Mouse (Mus musculus): ENCODE measurements around the gene Phc2.
A peak's percentile ranks its signal among the peaks of the same experiment; 100 is the strongest.
"Not testable (repeated sequence)": the region's sequence is repeated elsewhere in the genome, so short reads cannot be mapped to it uniquely, and the experiment has no call there.

The Phc2 gene

DNA sequence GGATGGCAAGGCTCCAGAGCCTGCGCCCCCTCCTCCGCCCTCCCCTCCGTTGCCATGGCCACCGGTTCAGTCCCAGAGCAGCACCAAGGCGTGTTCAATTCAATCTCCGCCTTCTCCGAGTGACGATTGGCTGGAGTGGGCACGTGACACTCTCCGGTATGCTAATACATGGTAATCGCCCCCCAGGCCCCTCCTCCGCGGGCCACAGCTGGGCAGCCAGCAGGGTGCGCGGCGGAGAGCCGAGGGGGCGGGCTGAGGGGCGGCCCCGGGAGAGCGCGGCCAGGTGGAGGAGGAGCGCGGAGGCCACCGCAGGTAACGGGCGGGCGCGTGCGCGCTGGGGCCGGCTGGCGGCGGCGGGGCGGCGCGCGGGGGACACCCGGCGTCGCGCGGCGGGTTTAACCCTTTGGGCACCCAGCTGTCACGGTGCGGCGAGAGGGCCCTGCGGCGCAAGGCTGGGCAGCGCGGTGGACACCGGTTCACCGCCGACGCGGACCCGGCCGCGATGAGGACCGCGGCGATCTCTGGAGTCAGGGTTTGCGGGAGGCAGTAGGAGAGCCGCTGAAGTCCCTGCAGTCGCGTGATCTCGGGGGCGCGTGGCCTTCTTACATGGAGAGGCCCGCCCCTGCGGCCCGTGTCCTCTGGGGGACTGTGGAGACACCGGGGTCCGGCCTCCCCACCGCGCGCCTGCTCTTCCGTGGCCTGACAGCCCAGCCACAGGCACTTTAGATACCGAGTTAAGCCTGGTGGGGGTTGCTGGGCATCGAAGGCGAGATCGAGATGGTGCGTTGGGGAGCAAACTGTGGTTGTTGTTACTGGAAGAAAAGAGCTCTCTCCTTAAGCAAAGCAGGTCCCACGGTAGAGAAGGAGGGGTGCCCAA is at the start of gene Phc2:
TSS of gene Phc2 (plus strand) at position 198 of the 877 bp plus-strand sequence.
- DNase-seq (ENCODE audit: low read depth, low spot score), result peak; percentile 94

DNA sequence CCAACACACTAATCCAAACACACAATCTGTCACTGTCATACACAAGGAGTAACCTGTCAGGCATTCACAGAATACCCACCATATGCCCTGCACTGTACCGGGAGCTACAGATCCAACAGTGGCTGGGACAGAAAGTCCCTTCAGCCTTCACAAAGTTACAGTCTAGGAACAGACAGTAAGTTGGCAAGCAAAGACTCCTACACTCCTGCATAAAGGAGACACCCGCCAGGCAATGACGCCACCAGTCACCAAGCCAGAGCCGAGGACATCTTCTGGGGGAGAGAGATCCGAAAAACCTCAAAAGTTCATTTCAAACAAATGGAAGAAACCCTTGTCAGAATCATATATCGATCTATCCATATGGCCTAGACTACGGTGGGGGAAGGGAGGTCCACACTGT is 47.9 kb upstream of the Phc2 start:
- DNase-seq (ENCODE audit: low read depth, low spot score), result no peak

DNA sequence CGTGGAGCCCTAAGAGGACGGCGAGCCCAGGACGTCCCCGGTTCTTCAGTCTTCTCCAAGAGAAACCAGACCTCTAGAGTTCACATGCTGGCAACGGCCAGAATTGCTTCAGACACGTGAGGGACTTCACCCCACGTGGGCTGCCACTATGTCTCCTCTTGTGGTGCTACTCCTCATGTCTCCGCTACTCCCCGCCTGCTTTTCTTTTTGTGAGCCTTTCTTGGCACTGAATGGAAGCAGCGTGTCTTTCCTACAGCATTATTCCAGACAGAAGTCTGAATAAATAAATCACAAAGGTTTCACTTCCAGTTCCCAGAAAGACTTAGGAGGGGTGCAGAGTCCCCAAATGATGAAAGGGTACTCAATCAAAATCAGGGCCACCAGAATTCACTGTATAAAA is 46.8 kb upstream of the Phc2 start:
- DNase-seq (ENCODE audit: low read depth, low spot score), result no peak

DNA sequence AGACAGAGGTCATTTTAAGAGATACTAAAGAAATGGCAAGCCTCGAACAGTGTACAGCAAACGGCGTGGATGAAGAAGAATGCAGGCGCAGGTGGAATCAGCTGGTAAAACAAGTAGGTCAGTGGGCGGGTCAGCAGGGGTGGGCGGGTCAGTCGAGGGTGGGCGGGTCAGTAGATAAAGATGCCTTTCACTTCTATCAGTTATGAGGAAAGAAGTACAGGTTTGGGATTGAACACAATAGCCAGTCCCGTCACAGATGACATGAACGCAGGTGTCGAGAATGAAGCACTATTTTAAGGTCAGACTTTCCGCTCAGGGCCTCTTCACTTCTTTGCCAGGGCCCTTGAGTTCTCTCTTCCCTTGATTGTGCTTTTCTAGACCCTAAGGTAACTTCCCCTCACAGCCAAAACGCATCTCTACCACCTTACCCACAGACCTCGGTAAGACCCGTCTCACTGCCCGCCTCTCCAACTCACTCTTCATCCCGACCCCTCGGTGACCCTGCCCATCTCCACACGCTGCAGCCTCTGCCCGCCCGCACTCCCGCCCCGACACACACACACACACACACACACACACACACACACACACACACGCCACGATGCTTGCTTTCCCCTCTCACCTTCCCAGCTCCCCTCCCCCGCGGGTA is 45.1 kb upstream of the Phc2 start:
- DNase-seq (ENCODE audit: low read depth, low spot score), result peak; percentile 33

DNA sequence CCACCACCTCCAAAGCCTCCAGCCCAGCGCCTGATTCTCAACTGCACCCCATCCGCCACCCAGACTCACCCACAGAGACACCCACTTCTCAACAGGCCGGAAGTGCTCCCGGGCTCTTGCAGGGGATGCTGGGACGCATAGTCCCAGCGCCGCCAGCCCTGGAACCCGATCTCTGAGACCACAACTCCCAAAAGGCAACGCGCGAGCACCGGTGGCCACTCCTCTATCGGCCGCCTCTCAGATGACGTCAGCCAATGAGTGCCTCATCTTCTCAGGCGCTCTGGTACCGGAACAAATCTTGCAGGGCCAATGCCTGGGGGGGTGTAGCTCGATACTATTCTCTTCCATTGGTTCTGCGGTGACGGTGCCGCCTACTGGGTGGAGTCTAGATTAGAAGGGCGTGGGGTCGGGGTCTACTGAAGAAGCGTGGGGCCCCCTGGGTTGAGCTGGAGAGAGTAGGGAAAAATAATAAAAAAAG is 44.5 kb upstream of the Phc2 start, which contains the start of gene Zscan20:
TSS of gene Zscan20 (minus strand) at position 174 of the 478 bp plus-strand sequence.
- peak; percentile 98 for DNase-seq (ENCODE audit: low read depth, low spot score)

DNA sequence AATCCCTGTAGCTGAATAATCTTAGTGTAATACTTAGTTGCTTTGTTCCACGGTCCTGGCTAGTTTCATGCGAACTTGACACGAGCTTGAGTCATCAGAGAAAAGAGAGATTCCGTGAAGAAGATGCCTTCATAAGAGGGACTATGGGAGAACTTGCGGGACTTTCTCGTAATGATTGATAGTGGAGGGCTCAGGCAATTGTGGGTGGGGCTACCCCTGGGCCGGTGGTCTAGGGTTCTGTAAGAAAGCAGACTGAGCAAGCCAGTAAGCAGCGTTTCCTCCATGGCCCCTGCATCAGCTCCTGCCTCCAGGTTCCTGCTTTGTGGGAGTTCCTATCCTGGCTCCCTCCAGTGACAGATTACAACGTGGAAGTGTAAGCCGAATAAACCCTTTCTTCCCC is 43.8 kb upstream of the Phc2 start:
- no peak for DNase-seq (ENCODE audit: low read depth, low spot score)

DNA sequence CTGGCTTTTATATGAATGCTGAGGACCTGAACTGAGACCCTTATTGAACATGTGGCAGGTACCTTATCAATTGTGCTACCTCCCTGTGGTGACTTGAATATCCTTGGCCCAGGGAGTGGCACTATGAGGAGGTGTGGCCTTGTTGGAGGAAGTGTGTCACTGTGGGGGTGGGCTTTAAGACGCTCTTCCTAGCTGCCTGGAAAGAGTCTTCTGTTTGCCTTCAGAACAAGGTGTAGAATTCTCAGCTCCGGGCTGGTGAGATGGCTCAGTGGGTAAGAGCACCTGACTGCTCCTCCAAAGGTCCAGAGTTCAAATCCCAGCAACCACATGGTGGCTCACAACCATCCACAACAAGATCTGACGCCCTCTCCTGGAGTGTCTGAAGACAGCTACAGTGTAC is 42.8 kb upstream of the Phc2 start:
- not testable (repeated sequence) for DNase-seq (ENCODE audit: low read depth, low spot score)

DNA sequence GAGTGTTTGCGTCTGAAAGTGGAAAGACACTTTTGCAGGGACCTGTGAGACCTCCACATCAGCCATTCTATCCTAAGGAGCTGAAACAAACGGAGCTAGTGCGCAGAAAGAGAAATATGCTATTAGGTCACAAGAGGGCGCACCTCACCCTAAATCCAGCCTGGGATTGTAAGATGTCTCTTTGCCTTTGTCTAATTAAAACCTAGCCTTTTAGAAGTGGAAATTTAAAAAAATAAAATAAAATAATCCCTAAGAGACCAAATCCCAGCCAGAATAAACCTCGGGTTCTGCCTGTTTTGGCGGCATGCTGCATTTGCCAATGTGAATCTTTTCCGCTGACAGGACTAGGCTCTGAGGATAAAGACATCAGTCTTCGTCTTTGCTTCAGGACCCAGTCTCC is 41.2 kb upstream of the Phc2 start:
- peak; percentile 83 for DNase-seq (ENCODE audit: low read depth, low spot score)

DNA sequence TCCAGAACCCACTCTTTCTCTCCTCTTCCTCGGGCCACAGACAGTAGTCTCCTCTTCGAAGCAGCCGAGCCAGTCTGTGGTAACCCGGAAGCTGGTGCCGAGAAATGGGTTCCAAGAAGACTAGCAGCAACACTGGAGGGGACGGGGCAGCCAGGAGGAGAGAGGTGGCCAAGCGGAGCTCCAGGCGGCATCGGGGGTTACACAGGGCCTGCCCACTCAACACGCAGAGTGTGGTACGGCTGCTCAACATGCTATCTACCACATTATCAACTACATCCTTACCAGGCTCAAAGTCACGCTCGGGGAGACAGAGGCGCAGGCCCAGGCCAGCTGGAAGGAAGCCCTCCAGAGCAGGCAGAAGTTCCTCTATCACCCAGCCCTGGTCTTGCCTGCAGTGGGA is 38.7 kb upstream of the Phc2 start:
- DNase-seq (ENCODE audit: low read depth, low spot score), result peak; percentile 41

DNA sequence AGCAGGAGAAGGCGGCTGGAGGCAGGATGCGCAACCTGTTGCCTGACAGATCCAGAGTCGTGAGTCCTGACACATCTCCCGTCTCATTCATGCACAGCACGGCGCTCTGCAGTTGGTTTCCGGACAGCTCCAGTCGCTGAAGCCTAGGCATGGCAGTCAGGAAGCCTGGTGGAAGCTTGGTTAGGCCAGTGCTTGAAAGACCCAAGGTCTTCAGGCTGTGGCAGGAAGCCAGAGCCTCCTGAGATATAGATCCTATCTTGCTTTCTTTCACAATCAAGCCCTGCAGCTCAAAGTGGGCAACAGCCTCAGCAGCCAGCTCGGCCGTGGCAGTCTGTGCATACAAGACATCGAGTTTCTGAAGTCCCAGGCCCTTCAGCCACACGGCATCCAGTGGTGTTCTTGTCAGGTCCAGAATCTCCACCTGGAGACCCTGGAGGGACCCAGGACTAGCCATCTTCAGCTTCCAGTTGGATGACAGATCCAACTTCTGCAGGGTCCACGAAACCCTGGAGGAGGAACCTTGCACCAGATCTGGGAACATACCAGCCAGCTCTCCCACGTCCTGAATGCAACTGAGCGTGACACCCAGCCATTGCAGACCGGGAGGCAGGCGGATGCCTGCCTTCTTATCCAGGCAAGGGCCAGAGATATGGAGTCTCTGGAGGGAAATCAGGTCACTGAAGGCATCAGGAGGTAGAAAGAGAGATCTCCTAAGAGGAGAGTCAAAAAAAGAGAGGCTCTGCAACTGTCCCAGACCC is 37.0 kb upstream of the Phc2 start:
- peak; percentile 47 for DNase-seq (ENCODE audit: low read depth, low spot score)

DNA sequence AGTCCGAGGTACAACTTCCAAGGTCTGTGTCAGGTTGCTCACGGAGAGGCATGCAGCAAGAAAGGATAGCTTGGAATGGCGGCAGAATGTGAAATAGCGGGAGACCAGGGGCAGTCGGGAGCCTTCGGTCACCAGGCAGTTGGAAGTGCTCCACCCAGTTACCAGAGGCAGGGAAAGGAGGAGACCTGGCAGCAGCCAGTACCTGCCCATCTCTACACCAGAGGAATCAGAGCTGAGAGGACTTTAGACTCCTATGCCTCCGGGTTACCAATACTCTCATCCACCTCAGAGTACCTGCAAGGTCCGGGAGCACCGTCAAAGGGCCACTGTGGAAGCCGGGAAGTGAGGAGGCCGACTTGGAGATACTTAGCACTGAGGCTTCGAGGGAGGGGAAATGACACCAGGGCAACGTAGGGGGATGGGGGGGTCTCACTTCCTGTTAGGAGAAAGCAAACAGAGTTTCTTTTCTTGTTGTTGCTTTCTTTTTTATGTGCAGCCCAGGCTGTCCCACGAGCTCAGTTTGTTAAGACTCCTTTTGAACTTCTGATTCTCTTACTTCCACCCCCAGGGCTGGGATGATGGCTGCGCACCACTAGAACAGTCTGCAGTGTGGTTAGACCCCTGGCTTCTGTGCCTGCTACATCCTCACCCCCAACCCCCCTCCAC is 36.1 kb upstream of the Phc2 start, which contains the start of gene Tlr12:
TSS of gene Tlr12 (minus strand) at position 374 of the 666 bp plus-strand sequence.
- peak; percentile 62 for DNase-seq (ENCODE audit: low read depth, low spot score)

DNA sequence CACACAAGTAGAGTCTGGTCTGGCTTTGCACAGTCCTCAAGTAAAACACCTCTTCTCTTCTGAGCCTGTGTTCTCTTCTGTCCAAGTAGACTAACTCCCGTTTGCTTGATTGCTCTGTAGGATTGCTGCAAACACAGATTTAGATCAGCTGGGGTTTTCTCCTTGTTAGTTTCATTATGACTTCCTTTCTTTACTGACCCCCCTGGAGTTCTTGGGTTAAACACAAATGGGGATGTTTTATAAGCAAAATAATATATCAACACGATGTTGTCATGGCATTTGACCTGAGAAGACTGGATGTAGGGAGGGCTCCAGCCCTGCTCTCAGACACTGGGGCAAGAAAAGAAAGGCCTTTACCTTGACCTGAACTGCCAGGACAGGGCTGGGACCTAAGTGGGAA is 35.5 kb upstream of the Phc2 start:
- DNase-seq (ENCODE audit: low read depth, low spot score), result no peak

DNA sequence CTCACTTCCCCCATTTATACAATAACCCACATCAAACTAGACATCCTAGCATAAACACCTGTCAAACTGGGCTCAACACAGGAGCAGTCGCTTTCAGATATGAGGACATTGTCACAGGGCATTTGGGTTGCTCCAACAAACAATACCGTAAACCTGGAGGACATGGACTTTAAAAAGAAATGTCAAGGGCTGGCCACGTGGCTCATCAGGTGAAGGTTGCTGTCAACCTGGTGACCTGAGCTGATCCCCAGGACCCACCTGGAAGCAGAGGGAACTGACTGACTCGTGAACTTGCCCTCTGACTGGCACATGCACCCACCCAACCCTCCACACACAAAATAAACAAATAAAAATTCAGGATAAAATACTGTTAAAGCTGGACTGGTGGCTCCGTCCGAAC is 33.9 kb upstream of the Phc2 start:
- DNase-seq (ENCODE audit: low read depth, low spot score), result no peak

DNA sequence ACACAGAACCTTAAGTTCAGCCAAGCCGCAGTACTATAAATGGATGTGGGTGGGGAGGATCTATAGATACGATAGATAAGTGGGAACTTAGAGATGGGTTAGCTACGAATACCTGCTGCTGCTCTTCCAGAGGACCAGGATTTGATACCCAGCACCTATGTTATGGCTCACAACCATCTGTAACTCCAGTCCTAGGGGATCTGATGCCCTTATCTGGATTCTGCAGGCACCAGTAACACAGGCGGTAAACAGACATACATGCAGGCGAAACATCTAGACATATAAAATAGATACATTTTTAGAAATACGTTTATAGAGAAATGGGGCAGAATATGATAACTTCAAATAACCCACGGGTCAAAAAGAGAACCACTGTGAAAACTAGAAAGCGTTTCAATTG is 33.4 kb upstream of the Phc2 start:
- no peak for DNase-seq (ENCODE audit: low read depth, low spot score)

DNA sequence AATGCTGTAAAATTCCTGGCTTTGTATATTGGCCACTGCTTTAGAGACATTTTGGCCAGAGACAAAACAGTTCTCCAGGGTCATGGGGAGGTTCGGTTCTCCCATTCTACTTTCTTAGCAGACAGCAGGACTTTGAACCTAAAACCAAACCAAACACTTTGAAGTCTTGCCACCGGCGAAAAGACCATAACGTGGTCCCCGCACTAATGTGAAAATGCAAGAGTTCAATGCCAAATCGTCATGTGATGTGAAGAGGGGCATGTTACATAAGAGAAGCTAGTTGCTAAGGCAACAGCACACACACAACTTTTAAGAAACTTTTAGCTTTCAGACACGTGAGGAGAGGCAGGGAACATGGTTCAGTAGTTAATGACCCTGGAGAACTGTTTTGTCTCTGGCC is 19.1 kb upstream of the Phc2 start:
- no peak for DNase-seq (ENCODE audit: low read depth, low spot score)

DNA sequence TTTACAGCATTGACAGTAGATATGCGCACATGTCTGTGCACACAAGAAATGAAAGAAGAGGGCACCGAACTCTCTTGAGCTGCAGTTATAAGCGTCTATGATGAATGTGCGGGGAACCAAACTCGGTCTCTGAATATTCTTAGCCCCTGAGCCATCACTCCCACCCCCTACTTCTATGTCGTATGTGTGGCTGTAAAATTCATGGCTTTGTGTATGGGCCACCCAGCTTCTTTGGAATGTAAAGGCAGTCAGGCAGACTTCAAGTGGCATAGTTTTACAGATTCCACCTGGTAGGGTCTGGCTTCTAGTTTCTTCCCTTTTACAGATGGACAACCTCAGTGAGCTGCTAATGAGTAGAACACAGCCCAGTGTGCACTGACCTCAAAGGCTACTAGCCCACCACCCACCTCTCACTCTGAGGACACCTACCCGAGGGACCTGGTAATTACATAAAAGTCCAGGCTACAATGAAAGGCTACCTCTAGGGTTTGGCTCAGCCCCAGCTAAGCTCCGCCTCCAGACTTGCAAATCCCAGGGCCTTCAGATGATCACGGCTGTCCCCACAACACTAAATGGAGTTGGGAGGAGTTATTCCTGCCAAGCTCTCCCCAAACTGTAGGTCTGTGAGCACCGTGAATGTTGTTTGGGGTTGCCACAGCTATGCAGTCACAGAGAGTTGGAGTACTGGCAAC is 18.5 kb upstream of the Phc2 start:
- DNase-seq (ENCODE audit: low read depth, low spot score), result no peak

DNA sequence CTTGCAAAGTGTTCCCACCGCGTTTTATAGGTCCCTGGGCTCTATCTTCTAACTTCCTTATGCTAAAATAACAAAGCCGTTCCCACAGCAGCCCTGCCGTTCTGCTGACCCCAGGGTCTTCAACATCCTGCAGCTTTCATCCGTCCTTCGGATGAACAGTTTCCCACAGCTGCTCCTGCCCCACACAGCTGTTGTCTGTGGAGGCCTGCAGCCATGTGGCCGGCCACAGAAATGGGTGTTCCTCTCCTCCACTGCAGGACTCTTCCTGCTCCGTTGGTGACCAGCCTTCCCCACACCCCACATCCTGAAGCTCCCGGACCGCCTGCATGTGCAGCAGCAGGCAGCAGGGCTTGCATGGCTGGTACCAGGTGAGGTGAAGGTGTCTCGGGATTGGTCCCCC is 17.3 kb upstream of the Phc2 start:
- DNase-seq (ENCODE audit: low read depth, low spot score), result no peak

DNA sequence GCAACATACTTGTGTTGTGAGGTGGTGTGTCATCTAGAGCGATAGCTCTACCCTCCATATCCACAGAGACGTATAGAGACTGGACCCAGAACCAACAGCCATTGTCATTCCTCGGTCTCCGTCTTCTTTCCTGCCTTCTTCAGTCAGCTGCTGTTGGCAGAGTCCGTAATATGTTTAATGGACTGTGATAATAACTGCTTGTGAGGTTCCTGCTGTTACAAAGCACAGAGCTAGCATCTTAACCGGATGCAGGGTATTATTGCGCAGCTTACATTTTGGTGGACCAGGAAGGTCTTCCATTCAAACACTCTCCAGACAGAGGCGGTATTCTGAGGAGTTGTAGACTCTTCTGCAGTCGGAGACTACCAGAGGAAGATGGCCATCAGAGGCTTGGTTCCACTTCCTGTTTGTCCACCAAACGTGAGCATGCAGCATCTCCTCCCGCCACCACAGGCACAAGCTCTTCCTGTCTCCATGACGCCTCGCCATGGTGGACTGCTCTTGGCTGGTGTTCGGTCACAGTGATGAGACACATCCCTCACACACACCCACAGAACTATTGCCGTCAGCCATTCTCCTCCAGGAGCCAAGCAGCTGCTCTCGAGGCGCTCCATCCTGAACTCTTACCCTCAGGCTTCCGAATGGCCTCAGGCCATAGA is 16.1 kb upstream of the Phc2 start:
- DNase-seq (ENCODE audit: low read depth, low spot score), result no peak

DNA sequence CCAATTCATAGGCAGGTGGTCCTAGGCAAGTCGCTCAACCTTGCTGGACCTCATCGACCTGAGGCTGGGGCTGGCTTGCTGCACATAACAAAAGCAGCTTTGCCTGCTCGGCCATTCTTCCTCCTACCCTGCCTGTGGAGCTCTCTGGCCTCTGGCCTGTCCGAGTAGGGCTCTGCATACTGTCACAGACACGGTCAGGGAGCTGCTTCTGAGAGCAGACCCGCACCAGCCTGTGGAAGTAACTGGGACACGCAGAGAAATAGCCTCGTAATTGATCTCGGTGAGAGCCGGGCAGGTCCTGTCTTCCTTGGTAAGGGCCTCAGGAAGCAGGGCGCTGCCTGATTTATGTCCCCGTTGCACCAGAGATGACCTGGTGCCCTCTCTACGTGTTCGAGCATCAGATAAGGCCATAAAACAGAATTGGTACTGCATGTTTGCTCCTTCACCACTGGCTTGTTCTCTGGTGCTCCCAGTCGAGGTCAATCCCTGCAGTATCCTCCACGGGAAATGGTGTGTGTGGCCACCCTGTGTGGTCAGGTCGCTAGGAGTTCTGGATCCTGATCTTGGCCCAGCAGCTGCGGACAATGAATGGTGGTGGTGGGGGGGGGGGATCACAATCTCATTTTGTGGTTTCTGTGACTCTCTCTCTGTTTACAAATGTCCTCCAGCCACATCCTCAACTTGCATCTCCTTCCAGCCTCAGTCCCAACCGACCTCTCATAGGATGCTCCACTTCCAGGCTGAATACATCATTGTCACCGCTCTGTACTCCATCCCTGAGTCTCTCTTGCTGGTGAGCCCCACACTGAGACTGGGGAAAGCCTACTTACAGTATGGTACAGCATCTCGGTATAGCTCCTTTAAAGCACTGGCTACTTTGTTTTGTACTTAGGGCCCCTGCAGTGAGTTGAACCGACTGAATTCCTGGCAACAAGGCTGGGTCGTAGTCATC is 12.5 kb upstream of the Phc2 start:
- no peak for DNase-seq (ENCODE audit: low read depth, low spot score)
